Mouse (Mus musculus): ENCODE data around the gene Gfap. TPM values are rescaled to one million over a fixed set of nuclear protein-coding genes. Genes with fewer than 3 reads are reported as not detected.

The Gfap gene
- 0.12 and 0.20 TPM in 2 replicates for polyA plus RNA-seq (2014; fragmentation: Nextera tagmentation; extraction: Ambion mirVana)

GRCm38 (mm10) chr11:102900763-102901162 lies at the start of gene Gfap:
Gene Gfap (minus strand): TSS chr11:102900912.
- H3K27me3 ChIP-seq (ENCODE audit: control insufficient read depth, insufficient read depth, low read length): peaks cover 2% of the 10 kb centered on the region; the same call in 1 of the 2 replicates
- ATAC-seq (ENCODE audit: low FRiP score) (no peak), DNase-seq (ENCODE audit: low spot score) (peak; percentile 94)
- H3K9ac ChIP-seq (ENCODE audit: low read depth, low read length): no peak within 1 kb of the TSS
- no peaks in the 10 kb centered on the region for H3K36me3 ChIP-seq (ENCODE audit: control insufficient read depth, insufficient read depth, low read length)
- no peak within 1 kb of the TSS for H3K4me2 ChIP-seq (replicated peaks; ENCODE audit: low read depth, low read length)
- H3K27ac ChIP-seq (ENCODE audit: low read depth, low read length): no peak within 1 kb of the TSS
- H3K4me3 ChIP-seq (ENCODE audit: low read depth, low read length): no peak within 1 kb of the TSS
- 11% methylated on average over 7 of the region's 7 CpGs for WGBS
- H3K4me1 ChIP-seq (replicated peaks; ENCODE audit: control insufficient read depth, insufficient read depth, low read length): no peaks in the 10 kb centered on the region
- H3K9me3 ChIP-seq (ENCODE audit: control insufficient read depth, low read length): no peaks in the 10 kb centered on the region

- Histone ChIP-seq H3K27me3 (ENCODE audit: control insufficient read depth, insufficient read depth, low read length) (peaks cover 61% of the 10 kb centered on the region), H3K36me3 (ENCODE audit: control insufficient read depth, insufficient read depth, low read length) (no peaks in the 10 kb centered on the region), H3K4me3 (ENCODE audit: low read depth, low read length) (peak overlapping the region; percentile 34), H3K9me3 (ENCODE audit: control insufficient read depth, low read length) (no peaks in the 10 kb centered on the region), H3K27ac (ENCODE audit: low read depth, low read length) (peak overlapping the region; percentile 27; the same call in 1 of the 2 replicates), H3K9ac (ENCODE audit: low read depth, low read length) (peak overlapping the region; percentile 54), H3K4me2 (replicated peaks; ENCODE audit: low read depth, low read length) (peak overlapping the region; percentile 52), H3K4me1 (replicated peaks; ENCODE audit: control insufficient read depth, insufficient read depth, low read length) (peaks cover 25% of the 10 kb centered on the region)
- peak; percentile 58 for DNase-seq (ENCODE audit: low spot score)
- WGBS: under 1% methylated on average over 51 of the region's 51 CpGs
- no peak for ATAC-seq (ENCODE audit: low FRiP score)
These were observed 47.6 kb upstream of the Gfap start for GRCm38 (mm10) chr11:102948043-102948961.

GRCm38 (mm10) chr11:102946992-102947343 lies 46.3 kb upstream of the Gfap start:
- DNase-seq (ENCODE audit: low spot score): no peak
- 5% methylated on average over 8 of the region's 8 CpGs for WGBS
- H3K4me3 ChIP-seq (ENCODE audit: low read depth, low read length): 0 out of 2 replicates have a peak overlapping the region, but pooled peaks have one; percentile 39
- H3K27ac ChIP-seq (ENCODE audit: low read depth, low read length): peak overlapping the region; percentile 39; the same call in 1 of the 2 replicates
- peaks cover 19% of the 10 kb centered on the region for H3K4me1 ChIP-seq (replicated peaks; ENCODE audit: control insufficient read depth, insufficient read depth, low read length)
- H3K4me2 ChIP-seq (replicated peaks; ENCODE audit: low read depth, low read length): peak overlapping the region; percentile 61
- no peaks in the 10 kb centered on the region for H3K36me3 ChIP-seq (ENCODE audit: control insufficient read depth, insufficient read depth, low read length)
- H3K9ac ChIP-seq (ENCODE audit: low read depth, low read length): no peak overlapping the region
- no peaks in the 10 kb centered on the region for H3K9me3 ChIP-seq (ENCODE audit: control insufficient read depth, low read length)
- peaks cover 61% of the 10 kb centered on the region for H3K27me3 ChIP-seq (ENCODE audit: control insufficient read depth, insufficient read depth, low read length)
- peak; percentile 38; the same call in 1 of the 2 replicates for ATAC-seq (ENCODE audit: low FRiP score)

GRCm38 (mm10) chr11:102946265-102946991 lies 45.7 kb upstream of the Gfap start, which contains the start of gene C1ql1:
Gene C1ql1 (minus strand): TSS chr11:102946688.
- Histone ChIP-seq H3K27ac (ENCODE audit: low read depth, low read length) (peak within 1 kb of the TSS; percentile 39), H3K4me3 (ENCODE audit: low read depth, low read length) (peak within 1 kb of the TSS; percentile 39), H3K36me3 (ENCODE audit: control insufficient read depth, insufficient read depth, low read length) (no peaks in the 10 kb centered on the region), H3K4me1 (replicated peaks; ENCODE audit: control insufficient read depth, insufficient read depth, low read length) (peaks cover 17% of the 10 kb centered on the region), H3K4me2 (replicated peaks; ENCODE audit: low read depth, low read length) (peak within 1 kb of the TSS; percentile 61), H3K27me3 (ENCODE audit: control insufficient read depth, insufficient read depth, low read length) (peaks cover 61% of the 10 kb centered on the region), H3K9me3 (ENCODE audit: control insufficient read depth, low read length) (no peaks in the 10 kb centered on the region), H3K9ac (ENCODE audit: low read depth, low read length) (peak within 1 kb of the TSS; percentile 52; the same call in 1 of the 2 replicates)
- ATAC-seq (ENCODE audit: low FRiP score) (peak; percentile 81), DNase-seq (ENCODE audit: low spot score) (peak; percentile 93)
- under 1% methylated on average over 58 of the region's 87 CpGs for WGBS

- Histone ChIP-seq H3K27me3 (ENCODE audit: control insufficient read depth, insufficient read depth, low read length) (peaks cover 60% of the 10 kb centered on the region), H3K9ac (ENCODE audit: low read depth, low read length) (peak overlapping the region; percentile 52; the same call in 1 of the 2 replicates), H3K9me3 (ENCODE audit: control insufficient read depth, low read length) (no peaks in the 10 kb centered on the region), H3K4me3 (ENCODE audit: low read depth, low read length) (peak overlapping the region; percentile 39), H3K4me2 (replicated peaks; ENCODE audit: low read depth, low read length) (peak overlapping the region; percentile 61), H3K4me1 (replicated peaks; ENCODE audit: control insufficient read depth, insufficient read depth, low read length) (peaks cover 17% of the 10 kb centered on the region), H3K27ac (ENCODE audit: low read depth, low read length) (peak overlapping the region; percentile 30; the same call in 1 of the 2 replicates), H3K36me3 (ENCODE audit: control insufficient read depth, insufficient read depth, low read length) (no peaks in the 10 kb centered on the region)
- ATAC-seq (ENCODE audit: low FRiP score) (no peak), DNase-seq (ENCODE audit: low spot score) (peak; percentile 51)
- 1% methylated on average over 54 of the region's 54 CpGs for WGBS
These were observed 44.9 kb upstream of the Gfap start for GRCm38 (mm10) chr11:102945306-102946264.

GRCm38 (mm10) chr11:102941236-102941635 lies 40.5 kb upstream of the Gfap start:
- ATAC-seq (ENCODE audit: low FRiP score) (no peak), DNase-seq (ENCODE audit: low spot score) (no peak)
- Histone ChIP-seq H3K4me1 (replicated peaks; ENCODE audit: control insufficient read depth, insufficient read depth, low read length) (peaks cover 14% of the 10 kb centered on the region), H3K4me2 (replicated peaks; ENCODE audit: low read depth, low read length) (no peak overlapping the region), H3K9ac (ENCODE audit: low read depth, low read length) (no peak overlapping the region), H3K27me3 (ENCODE audit: control insufficient read depth, insufficient read depth, low read length) (peaks cover 34% of the 10 kb centered on the region), H3K36me3 (ENCODE audit: control insufficient read depth, insufficient read depth, low read length) (no peaks in the 10 kb centered on the region), H3K27ac (ENCODE audit: low read depth, low read length) (no peak overlapping the region), H3K4me3 (ENCODE audit: low read depth, low read length) (no peak overlapping the region), H3K9me3 (ENCODE audit: control insufficient read depth, low read length) (no peaks in the 10 kb centered on the region)
- 62% methylated on average over 6 of the region's 6 CpGs for WGBS

GRCm38 (mm10) chr11:102939024-102939675 lies 38.4 kb upstream of the Gfap start:
- H3K27ac ChIP-seq (ENCODE audit: low read depth, low read length): no peak overlapping the region
- H3K9me3 ChIP-seq (ENCODE audit: control insufficient read depth, low read length): no peaks in the 10 kb centered on the region
- H3K9ac ChIP-seq (ENCODE audit: low read depth, low read length): 0 out of 2 replicates have a peak overlapping the region, but pooled peaks have one; percentile 11
- H3K4me1 ChIP-seq (replicated peaks; ENCODE audit: control insufficient read depth, insufficient read depth, low read length): peaks cover 10% of the 10 kb centered on the region
- no peak overlapping the region for H3K4me3 ChIP-seq (ENCODE audit: low read depth, low read length)
- 35% methylated on average over 13 of the region's 13 CpGs for WGBS
- no peaks in the 10 kb centered on the region for H3K36me3 ChIP-seq (ENCODE audit: control insufficient read depth, insufficient read depth, low read length)
- H3K27me3 ChIP-seq (ENCODE audit: control insufficient read depth, insufficient read depth, low read length): peaks cover 13% of the 10 kb centered on the region
- no peak overlapping the region for H3K4me2 ChIP-seq (replicated peaks; ENCODE audit: low read depth, low read length)
- ATAC-seq (ENCODE audit: low FRiP score) (no peak), DNase-seq (ENCODE audit: low spot score) (no peak)
